Mouse (Mus musculus) hindbrain, embryonic 10.5 days (tissue): ENCODE measurements around the gene Srrm4. TPM values are rescaled to one million over a fixed set of nuclear protein-coding genes. Genes with fewer than 3 reads are reported as not detected.

ENCODE experiments used
- DNase-seq: peaks from one replicate; pipeline ENCODE4 v3.0.0-alpha.2; 2017; ENCODE audit warnings: low spot score
- H3K27ac ChIP-seq: fragments of 300-500 bp; sonication (generic); 2 replicates; pipeline ENCODE4 v1.5.1; 2016; ENCODE audit warnings: mild to moderate bottlenecking, moderate library complexity
- H3K27me3 ChIP-seq: fragments of 300-500 bp; sonication (generic); 2 replicates; pipeline ENCODE4 v1.6.1; 2016; ENCODE audit warnings: mild to moderate bottlenecking; ENCODE audit not compliant: poor library complexity, insufficient read depth, severe bottlenecking
- H3K36me3 ChIP-seq: fragments of 300-500 bp; sonication (generic); 2 replicates; pipeline ENCODE4 v1.6.1; 2016; ENCODE audit warnings: mild to moderate bottlenecking, moderate library complexity
- H3K4me1 ChIP-seq: fragments of 300-500 bp; sonication (generic); replicated peaks from 2 replicates; pipeline ENCODE4 v1.6.1; 2016; ENCODE audit warnings: mild to moderate bottlenecking
- H3K4me3 ChIP-seq: fragments of 300-500 bp; sonication (generic); 2 replicates; pipeline ENCODE4 v1.5.1; 2016; ENCODE audit warnings: mild to moderate bottlenecking, moderate library complexity
- H3K9me3 ChIP-seq: fragments of 300-500 bp; sonication (generic); 2 replicates; pipeline ENCODE4 v1.6.1; 2016; ENCODE audit warnings: mild to moderate bottlenecking, moderate library complexity
- WGBS: fragments of 180-500 bp; shearing (Covaris S2); methylation state at CpG from one replicate; pipeline ENCODE4 v1.1.7; 2016; 5-methylcytosine and 5-hydroxymethylcytosine counted together
- polyA plus RNA-seq: library from polyadenylated mRNA; unstranded; fragments of >200 nt; fragmentation: Nextera tagmentation; extraction: Ambion mirVana; gene quantifications from 2 replicates; pipeline ENCODE4 v1.2.1, GENCODE M21; 2016

Srrm4 gene
- polyA plus RNA-seq, 1 experiment from 2014 or later: 20.3 TPM

DNA sequence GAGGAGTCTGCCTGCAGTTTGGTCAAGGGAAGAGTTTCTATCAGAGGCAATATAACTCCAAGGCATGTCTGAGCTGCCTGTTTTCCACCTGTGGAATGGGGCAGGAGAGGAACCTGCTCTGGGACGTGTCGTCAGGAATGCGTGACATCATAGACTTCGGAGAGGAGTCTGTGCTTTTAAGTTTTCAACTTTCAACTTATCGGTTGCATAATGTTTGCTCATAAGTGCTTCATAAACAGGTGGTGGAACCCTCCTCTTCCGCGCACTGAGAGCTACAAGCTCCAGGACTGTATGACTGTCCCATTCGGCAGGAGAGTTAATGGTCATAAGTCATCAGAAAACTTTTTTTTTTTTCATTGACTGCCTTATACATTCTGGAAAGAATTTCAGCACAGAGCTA is 167.9 kb downstream of the Srrm4 start:
- Histone ChIP-seq H3K27ac (no peak overlapping the region), H3K4me3 (no peak overlapping the region), H3K4me1 (peaks cover 47% of the 10 kb centered on the region), H3K9me3 (no peaks in the 10 kb centered on the region), H3K36me3 (no peaks in the 10 kb centered on the region), H3K27me3 (peaks cover 23% of the 10 kb centered on the region)
- 85% methylated on average over 8 of the region's 8 CpGs for WGBS
- DNase-seq: no peak

DNA sequence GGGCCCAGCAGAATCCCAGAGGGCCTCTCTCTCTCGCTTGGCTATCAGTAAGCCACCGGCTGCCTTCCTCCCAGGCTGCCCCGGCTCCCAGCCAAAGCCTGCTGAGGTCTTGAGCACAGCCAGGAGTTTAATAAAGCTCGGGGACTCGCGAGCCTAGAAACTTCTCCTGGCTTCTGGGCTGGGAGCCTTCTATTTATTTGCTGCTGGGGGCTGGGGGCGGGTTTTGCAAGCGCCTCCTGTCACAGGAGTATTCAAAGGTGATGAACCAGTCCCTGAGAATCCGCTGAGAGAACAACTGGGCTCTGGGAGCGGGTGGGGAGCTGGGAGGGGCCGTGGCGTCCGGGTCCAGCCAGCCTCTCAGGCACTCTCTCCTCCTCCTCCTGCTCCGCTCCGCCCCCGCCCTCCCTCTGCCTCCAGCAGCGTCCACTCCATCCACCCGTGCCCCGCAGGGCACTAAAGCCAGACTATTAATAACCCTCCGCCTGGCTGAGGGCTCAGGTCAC is 168.9 kb downstream of the Srrm4 start, which contains the start of gene Hspb8:
Gene Hspb8 (minus strand): TSS at position 166 of the 503 bp plus-strand sequence.
- Histone ChIP-seq H3K4me1 (peaks cover 46% of the 10 kb centered on the region), H3K9me3 (no peaks in the 10 kb centered on the region), H3K27me3 (peaks cover 23% of the 10 kb centered on the region), H3K27ac (peak within 1 kb of the TSS; percentile 78), H3K36me3 (no peaks in the 10 kb centered on the region), H3K4me3 (peak within 1 kb of the TSS; percentile 50)
- under 1% methylated on average over 20 of the region's 20 CpGs for WGBS
- DNase-seq: peak; percentile 70

DNA sequence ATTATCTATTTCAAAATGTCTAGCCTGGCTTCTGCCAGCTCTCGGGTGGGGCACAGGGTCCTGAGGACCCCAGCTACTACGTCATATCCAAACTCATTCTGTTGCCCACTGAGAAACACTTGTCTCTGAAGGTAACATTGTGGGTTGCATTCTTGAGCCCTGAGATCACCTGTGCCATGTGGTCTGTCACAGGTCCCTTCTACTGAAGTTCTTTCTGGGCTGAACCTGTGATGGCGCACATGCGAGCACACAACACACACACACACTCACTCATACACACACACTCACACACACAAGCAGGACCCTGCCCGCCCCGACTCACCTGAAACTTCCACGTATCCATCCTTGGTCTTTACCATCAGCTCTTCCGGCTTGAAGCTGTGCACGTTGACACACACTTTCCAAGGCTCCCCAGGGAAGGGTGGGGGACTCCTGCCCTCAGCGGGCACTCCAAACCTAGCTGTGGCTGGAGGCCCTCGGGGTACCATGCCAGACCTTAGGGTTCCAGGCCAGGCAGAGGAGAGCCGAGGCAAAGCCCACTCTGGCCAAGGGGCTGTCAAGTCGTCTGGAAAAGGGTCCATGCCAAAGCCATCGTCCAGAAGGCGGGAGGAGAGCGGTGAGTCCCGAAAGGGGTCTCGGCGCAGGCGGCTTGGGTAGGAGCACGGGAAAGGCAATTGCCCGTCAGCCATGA is 169.7 kb downstream of the Srrm4 start:
- no peak for DNase-seq
- H3K27me3 ChIP-seq: peaks cover 23% of the 10 kb centered on the region
- no peaks in the 10 kb centered on the region for H3K9me3 ChIP-seq
- peak overlapping the region; percentile 78 for H3K27ac ChIP-seq
- peaks cover 45% of the 10 kb centered on the region for H3K4me1 ChIP-seq
- no peaks in the 10 kb centered on the region for H3K36me3 ChIP-seq
- 57% methylated on average over 22 of the region's 22 CpGs for WGBS
- peak overlapping the region; percentile 50 for H3K4me3 ChIP-seq

DNA sequence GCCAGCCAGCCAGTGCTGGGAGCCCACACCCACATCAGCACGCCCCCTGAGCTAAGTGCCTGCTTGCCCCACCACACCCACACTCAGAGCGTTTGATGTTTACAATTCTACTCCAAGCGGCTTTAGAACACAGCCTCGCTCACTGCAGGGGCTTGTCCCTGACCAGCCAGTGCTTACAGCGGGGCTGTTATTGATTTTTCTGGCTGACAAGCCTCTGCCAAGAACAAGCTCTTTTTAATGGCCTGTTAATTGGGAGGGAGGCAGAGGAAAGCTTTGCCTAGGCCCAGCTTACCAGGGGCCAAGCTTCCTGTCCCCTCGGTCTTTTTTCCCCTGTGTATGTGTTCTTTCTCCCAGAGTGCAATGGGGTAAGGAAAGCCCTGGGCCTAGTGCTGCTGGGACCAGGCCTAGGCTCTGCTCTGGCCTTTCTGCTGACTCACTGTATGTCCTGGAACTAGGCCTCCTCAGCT is 170.8 kb downstream of the Srrm4 start:
- H3K4me3 ChIP-seq: no peak overlapping the region
- no peaks in the 10 kb centered on the region for H3K9me3 ChIP-seq
- WGBS: 9% methylated on average over 6 of the region's 6 CpGs
- peak; percentile 52 for DNase-seq
- peak overlapping the region; percentile 74 for H3K27ac ChIP-seq
- H3K36me3 ChIP-seq: no peaks in the 10 kb centered on the region
- peaks cover 53% of the 10 kb centered on the region for H3K4me1 ChIP-seq
- H3K27me3 ChIP-seq: peaks cover 23% of the 10 kb centered on the region

DNA sequence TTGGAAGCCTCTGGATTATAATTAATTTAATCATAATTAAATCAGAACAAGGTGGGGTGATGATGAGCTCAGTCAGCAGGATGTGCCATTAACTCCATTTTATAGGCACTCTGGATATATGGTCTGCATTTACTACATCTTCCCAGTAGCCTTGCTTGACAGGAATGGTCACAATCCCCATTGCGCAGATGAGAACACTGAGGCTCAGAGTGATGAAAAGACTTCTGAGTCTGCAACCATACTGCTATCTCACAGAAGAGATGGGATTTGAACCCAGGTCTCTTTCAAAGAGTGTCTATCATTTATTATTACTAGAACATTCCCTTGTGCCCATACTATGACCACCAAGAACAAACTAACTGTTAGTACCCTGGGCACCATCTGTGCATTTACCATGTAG is 171.4 kb downstream of the Srrm4 start:
- Histone ChIP-seq H3K27me3 (peaks cover 23% of the 10 kb centered on the region), H3K4me3 (no peak overlapping the region), H3K9me3 (no peaks in the 10 kb centered on the region), H3K36me3 (no peaks in the 10 kb centered on the region), H3K27ac (peak overlapping the region; percentile 74; the same call in 1 of the 2 replicates), H3K4me1 (peaks cover 55% of the 10 kb centered on the region)
- WGBS: 94% methylated on average over 1 of the region's 1 CpGs
- no peak for DNase-seq

DNA sequence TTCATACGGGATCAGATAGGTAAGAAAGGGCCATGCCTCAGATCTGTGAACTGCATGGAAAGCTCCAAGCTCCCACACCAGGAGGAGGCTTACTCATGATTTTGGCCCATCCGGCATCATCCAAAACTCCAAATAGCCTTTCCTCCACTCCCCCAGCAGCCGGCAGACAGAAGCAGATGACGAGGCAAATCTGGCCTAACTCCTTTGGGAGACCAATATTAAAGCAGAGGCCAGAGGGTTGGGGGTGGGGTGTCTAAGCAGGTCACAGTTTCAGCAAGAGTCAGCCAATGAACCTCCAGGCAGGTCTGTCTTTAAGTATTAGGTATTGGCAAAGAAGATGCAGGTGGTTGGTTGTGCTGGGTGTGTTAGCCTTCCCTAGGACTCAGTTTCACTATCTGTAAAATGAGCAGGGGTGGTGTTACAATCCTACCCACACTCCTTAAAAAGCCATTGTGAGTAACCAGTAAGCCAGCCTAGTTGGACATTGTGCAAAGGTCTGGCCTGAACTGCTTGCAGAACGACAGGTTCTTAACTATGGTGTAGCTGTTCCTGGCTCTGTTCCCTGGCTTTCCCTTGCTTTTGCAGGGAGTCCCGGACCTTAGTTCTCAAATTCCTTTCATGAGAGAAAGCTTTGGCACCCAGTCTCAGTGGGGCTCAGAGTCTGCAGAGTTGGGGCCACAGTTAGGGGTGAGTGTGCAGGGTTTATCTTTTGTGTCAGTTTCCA is 172.1 kb downstream of the Srrm4 start:
- DNase-seq: no peak
- H3K27me3 ChIP-seq: peaks cover 20% of the 10 kb centered on the region
- no peaks in the 10 kb centered on the region for H3K9me3 ChIP-seq
- no peak overlapping the region for H3K4me3 ChIP-seq
- no peaks in the 10 kb centered on the region for H3K36me3 ChIP-seq
- WGBS: 60% methylated on average over 6 of the region's 6 CpGs
- H3K4me1 ChIP-seq: peaks cover 55% of the 10 kb centered on the region
- H3K27ac ChIP-seq: peak overlapping the region; percentile 35; the same call in 1 of the 2 replicates

DNA sequence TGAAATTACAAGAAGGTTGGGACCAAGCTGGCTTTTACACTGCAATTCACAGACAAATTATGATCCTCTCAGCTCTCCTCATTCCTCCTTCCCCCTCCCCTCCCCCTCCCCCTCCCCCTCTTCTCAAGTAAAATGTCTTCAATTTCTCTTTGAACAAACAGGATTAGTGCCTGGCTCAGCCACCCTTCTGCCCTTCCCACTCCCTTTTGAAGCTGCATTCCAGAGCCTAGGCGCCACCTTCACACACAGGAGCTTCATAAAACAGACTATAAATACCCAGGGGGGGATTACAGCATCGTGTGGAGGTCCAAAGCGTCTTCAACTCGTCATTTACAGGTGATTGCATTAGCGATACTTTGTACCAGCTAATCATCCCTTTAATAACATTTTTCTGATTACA is 175.4 kb downstream of the Srrm4 start:
- Histone ChIP-seq H3K4me3 (no peak overlapping the region), H3K27me3 (no peaks in the 10 kb centered on the region), H3K4me1 (peaks cover 44% of the 10 kb centered on the region), H3K27ac (0 out of 2 replicates have a peak overlapping the region, but pooled peaks have one; percentile 29), H3K36me3 (no peaks in the 10 kb centered on the region), H3K9me3 (no peaks in the 10 kb centered on the region)
- DNase-seq: no peak
- 36% methylated on average over 5 of the region's 5 CpGs for WGBS

DNA sequence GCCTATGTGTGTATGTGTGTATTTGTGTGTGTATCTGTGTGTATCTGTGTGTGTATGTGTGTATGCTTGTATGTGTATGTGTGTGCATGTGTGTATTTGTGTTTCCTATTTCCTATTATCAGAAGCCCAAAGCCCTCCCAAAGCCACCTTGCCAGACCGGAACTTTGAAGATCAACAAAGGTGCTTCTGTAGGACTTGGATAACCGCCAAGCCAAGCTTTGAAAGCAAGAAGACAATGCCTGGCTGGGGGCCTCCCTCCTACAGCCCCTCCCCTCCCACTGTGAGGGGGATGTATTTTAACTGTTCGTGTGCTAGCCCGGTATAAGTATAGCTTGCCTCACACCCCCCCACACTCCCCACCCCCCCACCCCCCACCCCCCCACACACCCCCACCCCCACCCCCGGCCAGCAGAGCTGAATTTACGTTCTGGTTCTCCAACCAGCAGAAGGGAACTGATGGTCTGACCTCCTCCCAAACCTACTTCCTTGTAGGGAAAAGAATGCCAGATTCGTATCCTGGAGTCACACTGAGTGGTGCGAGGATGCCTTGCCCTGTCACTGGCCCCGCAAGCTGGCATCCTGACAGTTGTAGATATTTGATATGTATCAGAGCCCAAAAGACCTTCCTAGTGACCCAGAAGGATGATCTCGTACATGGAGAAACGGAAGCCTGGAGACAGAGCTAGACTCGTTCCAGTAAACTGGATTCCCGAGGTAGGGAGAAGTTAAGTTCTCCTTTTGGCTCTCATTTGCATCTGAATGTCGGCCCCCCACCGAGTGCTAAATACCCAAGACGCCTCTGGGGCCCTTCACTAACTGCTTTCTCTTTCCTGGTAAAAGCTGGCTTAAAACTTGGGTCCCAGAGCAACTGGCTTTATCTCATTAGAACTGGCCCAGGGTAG is 181.7 kb downstream of the Srrm4 start:
- Histone ChIP-seq H3K27ac (peak overlapping the region; percentile 69), H3K4me3 (peak overlapping the region; percentile 32), H3K27me3 (no peaks in the 10 kb centered on the region), H3K4me1 (peaks cover 49% of the 10 kb centered on the region), H3K36me3 (no peaks in the 10 kb centered on the region), H3K9me3 (no peaks in the 10 kb centered on the region)
- WGBS: 3% methylated on average over 16 of the region's 16 CpGs
- DNase-seq: peak; percentile 32

DNA sequence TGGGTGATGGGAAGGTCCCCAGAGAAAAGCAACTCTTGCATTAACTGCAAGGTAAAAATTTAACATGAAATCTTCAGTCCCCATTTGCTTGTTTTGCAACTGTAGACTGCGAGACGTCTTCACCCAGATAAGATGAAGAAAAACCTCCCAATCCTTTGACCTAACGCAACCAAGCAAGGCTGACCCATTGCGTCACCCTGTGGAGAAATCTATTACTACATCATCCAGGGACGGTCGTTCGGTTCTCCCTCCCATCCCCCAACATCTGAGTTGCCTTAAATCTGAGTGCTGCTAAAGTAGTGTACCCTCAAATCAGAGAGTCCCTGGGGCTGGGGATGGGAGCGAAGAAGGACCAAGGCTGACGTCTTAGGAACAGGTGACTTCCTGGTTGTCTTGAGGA is 182.7 kb downstream of the Srrm4 start:
- Histone ChIP-seq H3K4me3 (no peak overlapping the region), H3K4me1 (peaks cover 49% of the 10 kb centered on the region), H3K36me3 (no peaks in the 10 kb centered on the region), H3K27ac (peak overlapping the region; percentile 47; the same call in 1 of the 2 replicates), H3K9me3 (no peaks in the 10 kb centered on the region), H3K27me3 (no peaks in the 10 kb centered on the region)
- DNase-seq: no peak
- WGBS: 54% methylated on average over 9 of the region's 9 CpGs

DNA sequence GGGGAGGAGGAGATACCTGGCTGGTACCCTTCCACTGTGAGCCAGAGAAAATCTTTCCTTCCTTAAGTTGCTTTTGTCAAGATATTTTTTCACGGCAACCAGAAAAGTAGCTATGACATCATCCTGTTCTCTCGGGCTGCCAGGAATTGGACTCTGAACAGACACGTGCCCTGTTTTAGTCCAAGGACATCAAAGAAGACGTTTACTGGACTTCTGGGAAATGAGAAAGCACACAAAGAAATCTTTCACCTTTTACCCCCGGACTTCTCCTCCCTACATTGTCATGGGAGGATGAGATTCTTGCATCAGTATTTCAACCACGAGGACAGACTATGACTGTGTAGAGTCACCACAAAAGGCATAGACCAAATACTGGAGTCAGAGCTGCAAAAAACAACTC is 183.7 kb downstream of the Srrm4 start:
- WGBS: 47% methylated on average over 6 of the region's 6 CpGs

DNA sequence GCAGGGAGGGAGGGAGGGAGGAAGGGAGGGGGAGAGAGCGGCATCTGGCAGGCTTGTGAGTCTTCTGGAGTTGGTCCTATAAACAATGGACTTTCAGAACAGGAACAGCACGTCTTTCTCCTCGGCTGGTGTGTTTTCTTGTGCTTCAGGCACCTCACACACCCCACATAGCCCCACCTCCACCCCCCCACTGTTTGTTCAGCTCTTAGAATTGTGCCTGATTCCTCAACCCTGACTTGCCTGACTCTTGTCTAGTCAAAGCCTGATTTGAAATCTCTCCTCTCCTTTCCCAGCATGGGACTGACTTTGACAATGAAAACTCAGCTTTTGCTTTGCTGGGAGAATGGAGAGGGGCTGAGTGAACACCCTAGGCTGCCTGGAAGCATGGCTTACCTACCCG is 184.3 kb downstream of the Srrm4 start:
- no peak for DNase-seq
- Histone ChIP-seq H3K27ac (peak overlapping the region; percentile 46), H3K27me3 (no peaks in the 10 kb centered on the region), H3K36me3 (no peaks in the 10 kb centered on the region), H3K9me3 (no peaks in the 10 kb centered on the region), H3K4me3 (no peak overlapping the region), H3K4me1 (peaks cover 44% of the 10 kb centered on the region)
- WGBS: 12% methylated on average over 3 of the region's 4 CpGs

More for the DNA sequence above, 183.7 kb downstream of the Srrm4 start:
- no peaks in the 10 kb centered on the region for H3K27me3 ChIP-seq
- no peak overlapping the region for H3K4me3 ChIP-seq
- no peak for DNase-seq
- no peaks in the 10 kb centered on the region for H3K36me3 ChIP-seq
- H3K9me3 ChIP-seq: no peaks in the 10 kb centered on the region
- H3K27ac ChIP-seq: peak overlapping the region; percentile 46; the same call in 1 of the 2 replicates
- H3K4me1 ChIP-seq: peaks cover 44% of the 10 kb centered on the region

DNA sequence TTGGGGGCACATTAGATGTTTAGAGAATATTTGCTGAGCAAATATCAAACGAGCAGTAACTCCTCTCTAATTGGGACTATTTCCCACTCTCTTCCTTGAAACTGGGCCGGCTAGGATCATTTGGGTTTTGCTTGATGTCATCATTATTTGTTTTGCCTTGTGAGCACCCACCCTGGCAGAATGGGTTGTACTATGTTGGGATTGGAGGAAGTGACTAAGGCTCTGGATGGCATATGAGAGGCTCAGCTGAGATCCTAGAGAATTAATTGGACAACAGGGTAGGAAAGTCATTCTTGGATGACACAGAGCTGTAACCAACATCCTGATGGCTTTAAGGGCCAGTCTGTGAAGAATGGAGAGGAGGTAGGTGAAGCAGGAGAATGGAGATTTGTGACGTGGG is 185.1 kb downstream of the Srrm4 start:
- H3K9me3 ChIP-seq: no peaks in the 10 kb centered on the region
- H3K27ac ChIP-seq: no peak overlapping the region
- H3K36me3 ChIP-seq: no peaks in the 10 kb centered on the region
- H3K27me3 ChIP-seq: no peaks in the 10 kb centered on the region
- WGBS: 80% methylated on average over 3 of the region's 3 CpGs
- no peak overlapping the region for H3K4me3 ChIP-seq
- no peak for DNase-seq
- peaks cover 42% of the 10 kb centered on the region for H3K4me1 ChIP-seq
